Mouse (Mus musculus) CH12.LX (cell line): ENCODE results near the gene Aplp1.

Experiments used
- CTCF ChIP-seq, 2 experiments: IDR thresholded peaks in 1 of 2; conservative IDR thresholded peaks in 1 of 2; 2 replicates each; pipeline ENCODE4 v1.5.1; 2011 to 2012; ENCODE audit warnings: low read depth in 2 of 2, low read length in 2 of 2, improper control_type of control experiment in 1 of 2, inconsistent platforms in 1 of 2, mild to moderate bottlenecking in 1 of 2, moderate library complexity in 1 of 2
- EP300 ChIP-seq: IDR thresholded peaks from 2 replicates; pipeline ENCODE4 v1.6.1; 2011; ENCODE audit warnings: low read length, improper control_type of control experiment
- IRF4 ChIP-seq: IDR thresholded peaks from 2 replicates; pipeline ENCODE4 v1.6.1; 2014; ENCODE audit warnings: low read depth, mild to moderate bottlenecking, inconsistent platforms, low read length, improper control_type of control experiment
- JUND ChIP-seq: conservative IDR thresholded peaks from 2 replicates; pipeline ENCODE4 v1.6.1; 2011; ENCODE audit warnings: low read depth, low read length, improper control_type of control experiment
- KAT2A ChIP-seq: IDR thresholded peaks from 2 replicates; pipeline ENCODE4 v1.6.1; 2012; ENCODE audit warnings: low read length, improper control_type of control experiment, inconsistent platforms; ENCODE audit not compliant: insufficient replicate concordance
- MAFK ChIP-seq: IDR thresholded peaks from 2 replicates; pipeline ENCODE4 v1.6.1; 2011; ENCODE audit warnings: low read length, improper control_type of control experiment; ENCODE audit not compliant: insufficient replicate concordance
- MAZ ChIP-seq: IDR thresholded peaks from 2 replicates; pipeline ENCODE4 v1.6.1; 2012; ENCODE audit warnings: low read depth, mild to moderate bottlenecking, inconsistent platforms, low read length, improper control_type of control experiment, moderate library complexity
- MEF2A ChIP-seq: IDR thresholded peaks from 2 replicates; pipeline ENCODE4 v1.6.1; 2014; ENCODE audit warnings: low read depth, mild to moderate bottlenecking, inconsistent platforms, low read length, improper control_type of control experiment, borderline replicate concordance
- POLR2A ChIP-seq: IDR thresholded peaks from 2 replicates; pipeline ENCODE4 v1.6.1; 2011; ENCODE audit warnings: low read depth, mild to moderate bottlenecking, improper control_type of control experiment, low read length
- TCF12 ChIP-seq: IDR thresholded peaks from 2 replicates; pipeline ENCODE4 v1.6.1; 2014; ENCODE audit warnings: low read depth, mild to moderate bottlenecking, inconsistent platforms, low read length, improper control_type of control experiment
- UBTF ChIP-seq: IDR thresholded peaks from 2 replicates; pipeline ENCODE4 v1.6.1; 2012; ENCODE audit warnings: low read depth, mild to moderate bottlenecking, inconsistent platforms, low read length, improper control_type of control experiment, moderate library complexity
- USF1 ChIP-seq: IDR thresholded peaks from 2 replicates; pipeline ENCODE4 v1.6.1; 2014; ENCODE audit warnings: low read depth, mild to moderate bottlenecking, inconsistent platforms, low read length, improper control_type of control experiment

- TF ChIP-seq MAZ (no peak), POLR2A (no peak), TCF12 (no peak), EP300 (no peak), USF1 (no peak), UBTF (no peak), MAFK (no peak), JUND (no peak), CTCF (conservative IDR thresholded peaks at IDR 0.05 in 1 of 2, IDR thresholded peaks at IDR 0.05 in 1 of 2; ENCODE audit: low read depth in 2 of 2, low read length in 2 of 2) (peak; percentile 49 to 75; a peak in 3 of 4 replicates), MEF2A (no peak), IRF4 (no peak), KAT2A (no peak)
These were observed 50.5 kb downstream of the Aplp1 start for GRCm38 (mm10) chr7:30394871-30395270.
